Mouse (Mus musculus): ENCODE results near the gene Cirbp. TPM values are rescaled to one million over a fixed set of nuclear protein-coding genes. Genes with fewer than 3 reads are reported as not detected.

Cirbp gene
- polyA plus RNA-seq, 1 experiment: 3.9 TPM

- Histone ChIP-seq H3K9me3 (ENCODE audit: control insufficient read depth, low read length) (no peaks in the 10 kb centered on the region), H3K4me3 (replicated peaks) (no peak overlapping the region), H3K36me3 (ENCODE audit: control insufficient read depth) (peaks cover 82% of the 10 kb centered on the region), H3K4me1 (ENCODE audit: control insufficient read depth) (peaks cover 87% of the 10 kb centered on the region), H3K27me3 (ENCODE audit: control insufficient read depth) (no peaks in the 10 kb centered on the region)
- no peak for TF ChIP-seq GATA1 (IDR thresholded peaks at IDR 0.05; ENCODE audit: low read length)
These were observed 12.1 kb upstream of the Cirbp start for GRCm38 (mm10) chr10:80153713-80154112.

GRCm38 (mm10) chr10:80154384-80154783 lies 11.4 kb upstream of the Cirbp start:
- Histone ChIP-seq H3K4me3 (replicated peaks) (no peak overlapping the region), H3K9me3 (ENCODE audit: control insufficient read depth, low read length) (no peaks in the 10 kb centered on the region), H3K27me3 (ENCODE audit: control insufficient read depth) (no peaks in the 10 kb centered on the region), H3K4me1 (ENCODE audit: control insufficient read depth) (peaks cover 87% of the 10 kb centered on the region), H3K36me3 (ENCODE audit: control insufficient read depth) (peaks cover 82% of the 10 kb centered on the region)
- TF ChIP-seq TAL1 (IDR thresholded peaks at IDR 0.05; ENCODE audit: low read length) (no peak), GATA1 (IDR thresholded peaks at IDR 0.05; ENCODE audit: low read length) (no peak)

- Histone ChIP-seq H3K27me3 (ENCODE audit: control insufficient read depth) (no peaks in the 10 kb centered on the region), H3K36me3 (ENCODE audit: control insufficient read depth) (peaks cover 74% of the 10 kb centered on the region), H3K4me1 (ENCODE audit: control insufficient read depth) (peaks cover 87% of the 10 kb centered on the region), H3K9me3 (ENCODE audit: control insufficient read depth, low read length) (no peaks in the 10 kb centered on the region), H3K4me3 (replicated peaks) (no peak overlapping the region)
- no peak for TF ChIP-seq TAL1 (IDR thresholded peaks at IDR 0.05; ENCODE audit: low read length)
- no peak for TF ChIP-seq GATA1 (IDR thresholded peaks at IDR 0.05; ENCODE audit: low read length)
These were observed 10.5 kb upstream of the Cirbp start for GRCm38 (mm10) chr10:80155277-80155676.

GRCm38 (mm10) chr10:80156002-80156751 lies 9.6 kb upstream of the Cirbp start:
- peaks cover 65% of the 10 kb centered on the region for H3K36me3 ChIP-seq (ENCODE audit: control insufficient read depth)
- H3K4me3 ChIP-seq (replicated peaks): no peak overlapping the region
- no peaks in the 10 kb centered on the region for H3K9me3 ChIP-seq (ENCODE audit: control insufficient read depth, low read length)
- no peaks in the 10 kb centered on the region for H3K27me3 ChIP-seq (ENCODE audit: control insufficient read depth)
- TF ChIP-seq GATA1 (IDR thresholded peaks at IDR 0.05; ENCODE audit: low read length) (no peak), TAL1 (IDR thresholded peaks at IDR 0.05; ENCODE audit: low read length) (no peak)
- peaks cover 87% of the 10 kb centered on the region for H3K4me1 ChIP-seq (ENCODE audit: control insufficient read depth)

- Histone ChIP-seq H3K9me3 (ENCODE audit: control insufficient read depth, low read length) (no peaks in the 10 kb centered on the region), H3K4me1 (ENCODE audit: control insufficient read depth) (peaks cover 87% of the 10 kb centered on the region), H3K27me3 (ENCODE audit: control insufficient read depth) (no peaks in the 10 kb centered on the region), H3K36me3 (ENCODE audit: control insufficient read depth) (peaks cover 60% of the 10 kb centered on the region), H3K4me3 (replicated peaks) (no peak overlapping the region)
- TF ChIP-seq GATA1 (IDR thresholded peaks at IDR 0.05; ENCODE audit: low read length) (no peak), TAL1 (IDR thresholded peaks at IDR 0.05; ENCODE audit: low read length) (no peak)
These were observed 9.1 kb upstream of the Cirbp start for GRCm38 (mm10) chr10:80156752-80157053.

GRCm38 (mm10) chr10:80157141-80157929 lies 8.4 kb upstream of the Cirbp start:
- H3K4me3 ChIP-seq (replicated peaks): no peak overlapping the region
- TF ChIP-seq GATA1 (IDR thresholded peaks at IDR 0.05; ENCODE audit: low read length): no peak
- TF ChIP-seq TAL1 (IDR thresholded peaks at IDR 0.05; ENCODE audit: low read length): no peak
- no peaks in the 10 kb centered on the region for H3K27me3 ChIP-seq (ENCODE audit: control insufficient read depth)
- H3K4me1 ChIP-seq (ENCODE audit: control insufficient read depth): peaks cover 87% of the 10 kb centered on the region
- peaks cover 54% of the 10 kb centered on the region for H3K36me3 ChIP-seq (ENCODE audit: control insufficient read depth)
- H3K9me3 ChIP-seq (ENCODE audit: control insufficient read depth, low read length): no peaks in the 10 kb centered on the region

GRCm38 (mm10) chr10:80158307-80158986 lies 7.3 kb upstream of the Cirbp start:
- peaks cover 42% of the 10 kb centered on the region for H3K36me3 ChIP-seq (ENCODE audit: control insufficient read depth)
- peak overlapping the region; percentile 65 for H3K4me3 ChIP-seq (replicated peaks)
- H3K9me3 ChIP-seq (ENCODE audit: control insufficient read depth, low read length): no peaks in the 10 kb centered on the region
- peaks cover 5% of the 10 kb centered on the region for H3K27me3 ChIP-seq (ENCODE audit: control insufficient read depth)
- no peak for TF ChIP-seq GATA1 (IDR thresholded peaks at IDR 0.05; ENCODE audit: low read length)
- TF ChIP-seq TAL1 (IDR thresholded peaks at IDR 0.05; ENCODE audit: low read length): no peak
- H3K4me1 ChIP-seq (ENCODE audit: control insufficient read depth): peaks cover 86% of the 10 kb centered on the region

- Histone ChIP-seq H3K4me3 (replicated peaks) (peak overlapping the region; percentile 65), H3K9me3 (ENCODE audit: control insufficient read depth, low read length) (no peaks in the 10 kb centered on the region), H3K36me3 (ENCODE audit: control insufficient read depth) (peaks cover 36% of the 10 kb centered on the region), H3K27me3 (ENCODE audit: control insufficient read depth) (peaks cover 9% of the 10 kb centered on the region), H3K4me1 (ENCODE audit: control insufficient read depth) (peaks cover 86% of the 10 kb centered on the region)
- no peak for TF ChIP-seq TAL1 (IDR thresholded peaks at IDR 0.05; ENCODE audit: low read length)
- TF ChIP-seq GATA1 (IDR thresholded peaks at IDR 0.05; ENCODE audit: low read length): no peak
These were observed 6.7 kb upstream of the Cirbp start for GRCm38 (mm10) chr10:80159021-80159560.
